In genomic region chr5:145130995-145131394, GRCm38 (mm10) we compare ENCODE assay signal across 15 mouse cellular contexts.
"Had no signal": no experiment of that assay in that cellular context is flagged by ENCODE, and none has a peak within 500 bp of the region (broad histone marks: within the 10 kb centered on the region; RNA-seq: fewer than 3 reads in every experiment).

No protein-coding gene starts in this region.

- DNase-seq: kidney, adult 2 months; kidney, postnatal 14 days; left cerebral cortex, postnatal 4 days; lung, adult 18-20 months; lung, postnatal 36 days; right cerebral cortex, postnatal 14 days; thymus, adult 2 months; thymus, postnatal 36 days had no signal

- H3K27me3 ChIP-seq: kidney, embryonic 15.5 days; limb, embryonic 13.5 days; megakaryocyte, embryonic 14.5 days; midbrain, embryonic 12.5 days; stomach, embryonic 15.5 days had no signal

- H3K27ac ChIP-seq: kidney, embryonic 15.5 days; limb, embryonic 13.5 days; liver, embryonic 14.5 days; midbrain, embryonic 12.5 days; stomach, embryonic 15.5 days had no signal

- H3K4me3 ChIP-seq: kidney, embryonic 15.5 days; limb, embryonic 13.5 days; megakaryocyte, embryonic 14.5 days; midbrain, embryonic 12.5 days; stomach, embryonic 15.5 days had no signal

- H3K9ac ChIP-seq: kidney, embryonic 15.5 days; limb, embryonic 13.5 days; liver, embryonic 14.5 days; midbrain, embryonic 12.5 days; stomach, embryonic 15.5 days had no signal

- H3K9me3 ChIP-seq: kidney, embryonic 15.5 days; limb, embryonic 13.5 days; midbrain, embryonic 12.5 days; stomach, embryonic 15.5 days had no signal

- H3K4me1 ChIP-seq: kidney, embryonic 15.5 days; limb, embryonic 13.5 days; midbrain, embryonic 12.5 days; stomach, embryonic 15.5 days had no signal

- ATAC-seq: intestine, embryonic 16.5 days had no signal

- H3K4me2 ChIP-seq: kidney, embryonic 15.5 days; limb, embryonic 13.5 days; midbrain, embryonic 12.5 days; stomach, embryonic 15.5 days had no signal
